Mouse (Mus musculus): ENCODE results near the gene Mob3a.

GRCm38 (mm10) chr10:80748609-80749008 is 46.8 kb upstream of the Mob3a start:
- TF ChIP-seq USF1 (IDR thresholded peaks at IDR 0.05; ENCODE audit: low read depth) (no peak), POLR2A (IDR thresholded peaks at IDR 0.05; ENCODE audit: insufficient read length, low read depth) (no peak)
